Mouse (Mus musculus) G1E (cell line): ENCODE results near the gene Gse1.

Source experiments
- CTCF ChIP-seq: IDR thresholded peaks from 2 replicates; pipeline ENCODE4 v1.5.1; 2012; ENCODE audit warnings: low read depth, low read length, inconsistent platforms, mixed read lengths
- GATA1 ChIP-seq: IDR thresholded peaks from 2 replicates; pipeline ENCODE4 v1.6.1; 2012; ENCODE audit warnings: borderline replicate concordance, low read length, inconsistent platforms, mixed read lengths
- GATA2 ChIP-seq: IDR thresholded peaks from 2 replicates; pipeline ENCODE4 v1.6.1; 2012; ENCODE audit warnings: low read depth, low read length, inconsistent platforms, borderline replicate concordance

DNA sequence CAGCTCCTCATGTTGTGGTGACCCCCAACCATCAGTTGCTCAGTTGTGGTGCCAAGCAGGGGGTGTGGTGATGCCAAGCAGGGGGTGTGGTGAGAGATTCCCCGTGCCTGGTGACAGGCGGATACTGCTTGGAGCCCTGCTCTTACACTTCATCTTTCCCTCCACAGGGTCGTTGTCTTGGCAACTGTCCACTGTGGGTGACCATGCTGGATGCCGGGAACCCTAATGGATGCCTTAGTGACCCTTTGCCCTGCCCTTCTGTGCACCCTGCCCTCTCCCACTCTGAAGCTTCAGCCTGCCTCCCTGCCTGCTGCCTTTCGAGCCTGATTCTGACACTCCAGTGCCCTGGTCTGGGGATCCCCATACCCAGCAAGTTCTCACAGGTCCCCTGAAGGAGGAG, 109.4 kb downstream of the Gse1 start:
- TF ChIP-seq CTCF (no peak), GATA1 (no peak), GATA2 (no peak)
